Mouse (Mus musculus) liver, adult 2 months (tissue): ENCODE data around the gene Tmem208.

ENCODE experiments used
- CTCF ChIP-seq: fragments of 200-500 bp; IDR thresholded peaks from 2 replicates; pipeline ENCODE4 v1.5.1; 2011; ENCODE audit warnings: low read depth, low read length, control low read depth
- POLR2A ChIP-seq: fragments of 200-500 bp; IDR thresholded peaks from 2 replicates; pipeline ENCODE4 v1.6.1; 2011; ENCODE audit warnings: low read length, control low read depth; ENCODE audit not compliant: insufficient read depth; ENCODE audit errors: extremely low read depth

- peak; percentile 81 for TF ChIP-seq POLR2A
- no peak for TF ChIP-seq CTCF
Observed at GRCm38 (mm10) chr8:105305211-105306145, 20.7 kb upstream of the Tmem208 start, which contains the start of gene Elmo3.
